Mouse (Mus musculus): ENCODE data around the gene Smco2.

The Smco2 gene

GRCm38 (mm10) chr6:146903632-146904031, 53.7 kb downstream of the Smco2 start:
- no peak for DNase-seq

- DNase-seq = no peak
These were observed 54.8 kb downstream of the Smco2 start for GRCm38 (mm10) chr6:146904707-146905106.

GRCm38 (mm10) chr6:146906000-146906786, 56.3 kb downstream of the Smco2 start:
- no peak for DNase-seq

- no peak for DNase-seq
These were observed 57.3 kb downstream of the Smco2 start for GRCm38 (mm10) chr6:146907061-146907794.

DNA sequence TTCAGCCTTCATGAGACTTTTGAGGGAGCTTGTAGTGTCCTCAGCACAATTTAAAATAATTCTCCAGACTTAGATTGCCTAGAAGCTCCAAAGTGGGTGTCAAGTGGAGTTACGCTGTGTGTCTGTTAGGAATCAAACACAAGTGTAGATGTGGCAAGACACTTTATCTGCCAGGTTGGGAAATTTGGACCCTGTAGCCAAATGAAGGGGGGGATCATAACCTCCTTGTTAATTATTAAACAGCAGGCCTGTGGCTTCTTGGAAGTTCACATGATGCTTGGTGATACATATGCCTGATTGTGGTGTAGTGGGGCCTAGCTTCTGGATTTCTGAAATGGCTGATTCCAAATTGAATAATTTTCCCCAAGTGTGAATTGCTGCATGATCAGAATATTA, 57.9 kb downstream of the Smco2 start:
- peak in 1 of 2 experiments; percentile 76 for DNase-seq

DNA sequence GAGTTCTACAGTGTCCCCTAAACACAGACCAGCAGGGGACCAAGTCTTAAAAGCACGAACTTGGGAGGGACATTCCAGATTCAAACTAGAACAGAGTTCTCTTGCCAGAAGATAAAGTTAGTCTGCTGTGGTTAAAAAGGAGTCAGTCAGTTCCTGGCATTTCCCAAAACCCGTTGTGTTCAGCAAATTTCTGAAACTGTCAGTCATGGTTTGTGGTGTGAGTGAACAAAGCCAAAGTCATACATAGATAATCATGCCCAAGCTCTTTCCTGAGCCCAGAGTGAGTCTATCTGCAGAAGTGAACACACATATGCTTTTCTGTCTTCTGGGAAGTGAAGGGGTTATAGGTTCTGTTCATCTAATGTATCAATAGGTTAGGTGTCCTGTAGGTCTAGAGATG, 58.9 kb downstream of the Smco2 start:
- DNase-seq = no peak

DNA sequence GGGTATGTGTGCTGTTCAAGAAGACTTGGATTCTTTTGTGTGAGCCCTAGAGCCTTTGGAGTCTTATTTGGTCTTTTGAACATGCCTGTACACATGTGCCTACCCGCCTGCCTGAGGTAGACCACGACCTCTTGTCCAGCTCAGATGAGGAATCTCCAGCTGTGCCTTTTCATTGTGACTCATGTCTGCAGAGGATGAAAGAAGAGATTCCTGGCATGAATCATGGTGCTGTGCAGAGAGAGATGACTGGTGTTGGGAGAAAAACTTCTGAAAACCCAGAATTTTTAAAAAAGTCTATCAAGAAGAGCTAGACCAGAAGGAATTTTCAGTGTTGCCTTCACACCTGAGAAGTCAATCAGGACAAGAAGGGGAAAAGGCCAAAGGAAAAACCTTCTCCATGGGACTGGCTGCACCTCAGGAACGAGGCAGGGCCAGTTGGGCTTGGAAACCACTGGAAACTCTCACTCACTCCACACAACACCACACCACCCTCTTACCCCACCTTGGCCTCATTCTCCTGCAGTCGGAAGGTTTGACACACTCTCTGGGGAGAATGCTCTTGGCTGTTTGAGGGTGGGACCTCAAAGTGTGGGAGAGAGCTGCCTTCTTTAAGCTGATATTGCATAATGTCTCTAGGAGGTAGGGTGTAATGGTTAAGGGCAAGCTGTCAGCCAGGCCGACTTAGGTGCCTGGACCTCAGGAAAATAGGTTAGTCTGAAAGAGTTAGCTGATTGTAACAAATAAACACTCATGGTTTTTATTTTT, 60.0 kb downstream of the Smco2 start:
- no peak for DNase-seq

DNA sequence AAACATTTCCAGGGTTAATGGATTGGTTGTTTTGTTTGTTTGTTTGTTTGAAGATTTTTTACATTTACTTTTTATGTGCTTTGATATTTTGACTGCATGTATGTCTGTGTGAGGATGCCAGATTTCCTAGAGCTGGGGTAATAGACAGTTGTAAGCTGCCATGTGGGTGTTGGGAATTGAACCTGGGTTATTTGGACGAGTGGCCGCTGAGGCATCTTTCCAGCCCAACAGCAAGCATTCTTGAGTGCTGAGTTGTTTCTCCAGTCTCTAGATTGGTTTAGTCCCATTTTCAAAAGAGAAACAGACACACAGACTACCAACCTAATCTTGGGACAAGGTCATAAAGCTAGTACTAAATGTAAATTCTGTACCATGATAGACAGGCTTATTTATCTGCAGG, 60.9 kb downstream of the Smco2 start:
- no peak for DNase-seq

- DNase-seq = peak; percentile 78 to 86
These were observed 63.1 kb downstream of the Smco2 start for GRCm38 (mm10) chr6:146912835-146913488.

GRCm38 (mm10) chr6:146913489-146914198, 63.7 kb downstream of the Smco2 start:
- DNase-seq = peak in 1 of 2 experiments; percentile 51

DNA sequence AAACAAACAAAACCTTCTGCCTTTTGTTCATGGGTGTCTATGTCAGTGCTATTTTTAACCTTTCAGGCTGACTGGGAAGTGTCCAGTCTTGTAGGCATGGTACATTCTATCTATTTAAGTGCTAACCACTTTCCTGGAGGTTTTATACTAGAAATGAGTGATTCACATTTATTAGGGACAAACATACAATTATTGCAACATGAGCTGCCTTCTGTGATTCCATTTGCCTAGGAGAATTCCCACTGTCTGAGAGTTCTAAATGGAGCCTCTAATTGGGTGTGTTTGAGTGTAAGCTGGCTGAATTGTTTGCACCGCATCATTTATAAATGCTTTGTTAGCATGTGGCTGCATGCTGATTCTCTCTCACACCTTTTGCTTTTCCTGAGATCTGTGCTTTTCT, 65.9 kb downstream of the Smco2 start:
- DNase-seq = no peak

DNA sequence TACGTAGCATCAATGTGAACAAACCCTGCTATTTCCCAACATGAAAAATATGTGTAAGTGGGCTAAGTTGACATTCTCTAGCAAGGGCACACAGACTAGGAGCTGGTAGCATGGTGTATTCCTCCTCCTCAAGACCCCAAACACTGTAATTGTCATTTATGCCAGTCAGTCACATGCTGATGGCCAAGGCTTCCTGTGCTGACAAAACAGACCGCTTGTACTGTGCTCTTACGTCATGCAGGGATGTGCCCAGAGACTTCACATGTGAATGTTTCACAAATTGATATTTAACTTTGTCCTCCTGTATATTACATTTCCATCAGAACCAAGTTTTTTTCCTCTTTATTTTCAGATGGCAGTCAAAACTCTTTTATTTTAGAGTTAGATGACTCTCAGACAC, 67.5 kb downstream of the Smco2 start:
- no peak for DNase-seq

DNA sequence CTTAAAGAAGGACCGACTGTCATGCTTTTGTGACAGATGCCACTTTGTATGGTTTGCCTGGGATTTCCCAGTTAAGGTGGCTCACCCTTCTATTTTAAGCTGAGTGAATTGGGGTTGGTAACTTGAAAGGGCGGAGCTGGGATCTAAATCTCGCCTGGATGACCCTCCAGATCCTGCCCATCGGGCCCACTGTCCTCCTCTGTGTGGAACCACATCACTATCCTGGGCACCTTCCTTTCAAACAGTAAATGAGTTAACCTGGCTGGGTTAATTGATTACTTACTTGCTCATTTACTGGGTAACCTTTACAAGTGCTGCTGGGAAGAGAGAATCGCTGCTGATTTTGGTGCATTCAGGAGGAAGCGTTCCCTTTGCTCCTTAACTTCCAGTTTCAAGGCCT, 68.4 kb downstream of the Smco2 start:
- peak; percentile 39 to 66 for DNase-seq
